8 mouse cellular contexts compared by ENCODE assay signal in genomic region chr4:46195781-46196487, GRCm38 (mm10). TPM values are rescaled to one million over a fixed set of nuclear protein-coding genes. Genes with fewer than 3 reads are reported as not detected.
A peak's percentile ranks its signal among the peaks of the same experiment; 100 is the strongest.
DNase-seq lines count a peak whose midpoint lies in the region; ATAC-seq and TF ChIP-seq lines count a peak whose summit lies in the region.

TSS of gene Xpa (minus strand) at chr4:46196311.

- peak within 1 kb of the TSS; percentile 71 for H3K27ac ChIP-seq in cortical plate, adult 2 months (ENCODE audit: insufficient read depth, low read length)

- peak; percentile 98 for TF ChIP-seq POLR2A in cortical plate, adult 2 months (IDR thresholded peaks at IDR 0.05; ENCODE audit: extremely low read depth, insufficient read depth, low read length)

- 0 out of 2 replicates have a peak, but pooled peaks cover 2% of the 10 kb centered on the region for H3K4me1 ChIP-seq in cortical plate, adult 2 months (ENCODE audit: control insufficient read depth, insufficient read depth, low read length)
- H3K4me1 ChIP-seq in megakaryocyte, embryonic 14.5 days, result peaks cover 52% of the 10 kb centered on the region

- peaks cover 19% of the 10 kb centered on the region for H3K36me3 ChIP-seq in megakaryocyte, embryonic 14.5 days (replicated peaks; ENCODE audit: low read length)

- peak; percentile 87 for ATAC-seq in activated CD4-positive, CD25-positive, alpha-beta regulatory T cell, adult 4 months

- DNase-seq in gastrocnemius, adult 8-10 months (ENCODE audit: low spot score in 2 of 2), result peak; percentile 90 to 93
- DNase-seq in hindlimb bud, embryonic 11.5 days (ENCODE audit: extremely low spot score, low read depth, low spot score), result peak; percentile 94
- peak; percentile 82 to 94 for DNase-seq in left cerebral cortex, adult 8-10 months (ENCODE audit: low spot score in 2 of 2)
- DNase-seq in right cerebral cortex, postnatal 10 days (ENCODE audit: low spot score in 2 of 2), result peak; percentile 97 to 98
- DNase-seq in urinary bladder, postnatal 25 days (ENCODE audit: low spot score), result peak; percentile 93

- peak within 1 kb of the TSS; percentile 28 for H3K4me3 ChIP-seq in cortical plate, adult 2 months (ENCODE audit: insufficient read depth, low read length)
- H3K4me3 ChIP-seq in megakaryocyte, embryonic 14.5 days (replicated peaks), result peak within 1 kb of the TSS; percentile 98

- no peak for TF ChIP-seq CTCF in cortical plate, adult 2 months (IDR thresholded peaks at IDR 0.05; ENCODE audit: extremely low read depth, insufficient read depth, low read length)

- no peaks in the 10 kb centered on the region for H3K9me3 ChIP-seq in megakaryocyte, embryonic 14.5 days

- peaks cover 13% of the 10 kb centered on the region for H3K27me3 ChIP-seq in megakaryocyte, embryonic 14.5 days (replicated peaks)

RNA-seq across cellular contexts. Expression of gene Xpa, which starts in this region (rescaled TPM):
- polyA plus RNA-seq in activated CD4-positive, CD25-positive, alpha-beta regulatory T cell, adult 4 months (2017; shearing (Covaris generic)), result 10 to 100 TPM; 10.9 to 17.7 TPM
- 17.9 and 20.9 TPM in 2 replicates for polyA plus RNA-seq in cortical plate, adult 2 months (2012; rRNA removed)
- 1 to 10 TPM; 4.9 to 8.6 (median 6.7) TPM for total RNA-seq in gastrocnemius, adult 8-10 months (2022)
- 10 to 100 TPM; 12.8 to 15.7 (median 14.2) TPM for total RNA-seq in left cerebral cortex, adult 8-10 months (2022)
- 2.1 and 44.7 TPM in 2 replicates for polyA plus RNA-seq in megakaryocyte, embryonic 14.5 days (2012; ENCODE audit: insufficient read depth, low replicate concordance)

Comparison
In these comparisons a context has a peak if more than half of its experiments do, and no peak if none do; other contexts are left out.
1. Peak in every context shown above with its lines: DNase-seq, ATAC-seq, H3K4me3 ChIP-seq and H3K27ac ChIP-seq.